Mouse (Mus musculus): ENCODE results near the gene Zfp9.

The Zfp9 gene

GRCm38 (mm10) chr6:118478957-118479708, at the start of gene Zfp9:
Zfp9 (minus strand) TSS chr6:118479320.
- peak; percentile 24 for DNase-seq (ENCODE audit: low read depth)

GRCm38 (mm10) chr6:118520668-118521067, 41.5 kb upstream of the Zfp9 start:
- DNase-seq (ENCODE audit: low read depth) = no peak

- DNase-seq (ENCODE audit: low read depth) = no peak
These were observed 34.4 kb upstream of the Zfp9 start for GRCm38 (mm10) chr6:118513335-118514012.

- no peak for DNase-seq (ENCODE audit: low read depth)
These were observed 19.9 kb upstream of the Zfp9 start for GRCm38 (mm10) chr6:118499010-118499409.

GRCm38 (mm10) chr6:118482125-118482524, 3.0 kb upstream of the Zfp9 start:
- DNase-seq (ENCODE audit: low read depth) = no peak

- DNase-seq (ENCODE audit: low read depth) = no peak
These were observed 990 bp downstream of the Zfp9 start for GRCm38 (mm10) chr6:118477875-118478785.

GRCm38 (mm10) chr6:118462069-118462705, 16.9 kb downstream of the Zfp9 start:
- no peak for DNase-seq (ENCODE audit: low read depth)

GRCm38 (mm10) chr6:118457726-118458125, 21.4 kb downstream of the Zfp9 start:
- DNase-seq (ENCODE audit: low read depth) = no peak

GRCm38 (mm10) chr6:118455042-118455631, 24.0 kb downstream of the Zfp9 start, which contains the start of gene Zfp248:
Zfp248 (minus strand) TSS chr6:118455528.
- DNase-seq (ENCODE audit: low read depth) = peak; percentile 65

- DNase-seq (ENCODE audit: low read depth) = no peak
These were observed 24.7 kb downstream of the Zfp9 start for GRCm38 (mm10) chr6:118454452-118454851.

- no peak for DNase-seq (ENCODE audit: low read depth)
These were observed 47.6 kb downstream of the Zfp9 start for GRCm38 (mm10) chr6:118431502-118431901.

GRCm38 (mm10) chr6:118426666-118427065, 52.5 kb downstream of the Zfp9 start:
- DNase-seq (ENCODE audit: low read depth) = no peak

GRCm38 (mm10) chr6:118419050-118419920, 59.8 kb downstream of the Zfp9 start, which contains the start of gene Bms1:
Bms1 (minus strand) TSS chr6:118419474.
- DNase-seq (ENCODE audit: low read depth) = peak; percentile 90

Measured in c-Kit-positive CD71-negative TER-119-negative erythroid progenitor cells, embryonic 14.5 days (primary cell).